Mouse (Mus musculus) Patski (cell line): Measurements from ENCODE around the gene Mtus2. TPM values are rescaled to one million over a fixed set of nuclear protein-coding genes. Genes with fewer than 3 reads are reported as not detected.

ENCODE experiments used
- ATAC-seq: fragments of 100-300 bp; one replicate; pipeline ENCODE4 v1.8.0; 2021
- CTCF ChIA-PET: fragments of 350-600 bp; sonication (Branson Sonifier 250); formaldehyde crosslinking; loops from one replicate; lab custom pipeline; 2022; ENCODE audit warnings: inconsistent platforms; lab: Charles Lee
- POLR2A ChIA-PET: fragments of 350-600 bp; sonication (Branson Sonifier 250); formaldehyde crosslinking; loops from one replicate; lab custom pipeline; 2022; ENCODE audit warnings: antibody characterized with exemption, inconsistent platforms; lab: Charles Lee
- DNase-seq: peaks from one replicate; pipeline ENCODE4 v3.0.0-alpha.2; 2011; ENCODE audit warnings: low read depth, low spot score
- H3K27me3 ChIP-seq: fragments of 371-371 bp; one replicate; pipeline ENCODE4 v1.5.1; 2021
- CTCF ChIP-seq: fragments of 100-300 bp; IDR thresholded peaks from one replicate; pipeline ENCODE4 v1.5.1; 2021
- in situ Hi-C: fragments of 300-500 bp; cut with MboI; formaldehyde crosslinking; loops from 3 replicates; pipeline ENCODE4 v1.11.1; 2018; ENCODE audit warnings: low pct_unique_long_range_greater_than_20kb, mixed read lengths
- polyA plus RNA-seq: library from polyadenylated mRNA; unstranded; gene quantifications from one replicate; pipeline ENCODE4 v1.2.3, GENCODE M21; 2021

Gene Mtus2
- polyA plus RNA-seq, 1 experiment from 2014 or later, result 1.3 TPM

GRCm38 (mm10) chr5:148027985-148028384, 70.9 kb downstream of the Mtus2 start:
- POLR2A ChIA-PET, result interaction anchor here (0.5 kb wide), 1 partner anchor 69 kb away, joined by 3 read pairs; no protein-coding TSS in a partner anchor
- no peaks in the 10 kb centered on the region for H3K27me3 ChIP-seq
- CTCF ChIA-PET, result no interaction called here
- TF ChIP-seq CTCF, result no peak
- no peak for DNase-seq
- in situ Hi-C loops, result no loop called here
- no peak for ATAC-seq

DNA sequence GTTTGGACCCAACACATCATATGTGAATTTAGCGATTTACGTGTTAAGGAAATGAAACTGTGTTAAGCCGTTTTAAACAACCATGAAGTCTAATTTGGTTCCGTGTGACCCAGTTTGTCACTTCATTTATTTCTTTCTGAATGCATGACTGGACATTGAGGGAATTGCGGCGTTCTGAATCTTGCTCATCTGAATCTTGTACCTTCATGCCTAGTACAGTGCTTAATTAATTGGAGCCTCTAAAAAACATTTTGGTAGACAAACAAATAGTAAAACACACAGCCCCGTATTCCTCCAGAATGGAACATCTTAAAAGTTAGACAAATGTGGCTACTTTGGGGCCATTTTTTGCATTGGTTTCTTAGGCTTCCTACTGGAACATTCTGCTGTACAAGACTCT, 84.5 kb downstream of the Mtus2 start:
- TF ChIP-seq CTCF, result no peak
- in situ Hi-C loops, result no loop called here
- DNase-seq (no peak), ATAC-seq (no peak)
- POLR2A ChIA-PET, result no interaction called here
- CTCF ChIA-PET, result no interaction called here
- peaks cover 12% of the 10 kb centered on the region for H3K27me3 ChIP-seq

DNA sequence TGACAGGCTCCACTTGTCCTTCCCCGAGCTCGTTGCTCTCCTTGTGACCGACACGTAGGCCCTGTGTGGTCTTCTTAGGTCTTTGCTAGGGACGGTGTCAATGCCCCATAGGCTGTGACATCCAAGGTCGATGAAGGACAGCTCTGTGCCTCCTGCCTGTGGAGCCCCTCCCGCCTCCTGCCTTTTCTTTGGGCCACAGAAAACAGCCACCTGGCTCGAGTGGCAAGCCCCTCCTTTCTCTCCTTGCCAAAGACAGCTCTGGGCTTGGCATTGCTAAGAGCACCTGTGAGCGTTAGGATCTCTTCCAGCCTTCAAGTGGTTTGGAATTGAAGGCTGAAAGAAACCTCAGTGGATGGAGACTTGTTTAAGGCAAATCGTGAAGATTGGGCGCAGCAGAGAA, 91.1 kb downstream of the Mtus2 start:
- ATAC-seq (no peak), DNase-seq (no peak)
- ChIA-PET CTCF (no interaction called here), POLR2A (no interaction called here)
- peaks cover 14% of the 10 kb centered on the region for H3K27me3 ChIP-seq
- in situ Hi-C loops, result no loop called here
- no peak for TF ChIP-seq CTCF

DNA sequence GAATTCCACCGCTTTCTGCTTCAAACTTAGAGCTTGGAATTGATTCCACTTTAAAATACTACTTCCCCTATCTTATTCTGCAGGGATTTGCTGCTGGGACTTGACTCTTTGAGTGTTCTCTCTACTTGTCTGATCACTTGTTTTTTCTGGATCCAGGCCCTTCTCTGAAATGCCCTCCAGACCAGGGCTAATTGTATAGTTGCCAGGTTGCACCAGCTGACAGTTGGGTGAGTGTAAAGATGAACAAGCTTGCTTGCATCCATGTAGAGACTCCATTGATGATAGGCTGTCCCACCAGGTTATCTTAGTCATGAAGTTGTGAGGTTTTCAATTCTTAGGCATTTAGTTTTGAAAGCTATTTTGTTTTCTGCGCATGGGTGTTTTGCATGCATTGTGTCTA, 92.2 kb downstream of the Mtus2 start:
- in situ Hi-C loops, result no loop called here
- ATAC-seq (no peak), DNase-seq (no peak)
- ChIA-PET POLR2A (interaction anchor here (0.5 kb wide), 1 partner anchor 79 kb away, joined by 3 read pairs; no protein-coding TSS in a partner anchor), CTCF (no interaction called here)
- H3K27me3 ChIP-seq, result peaks cover 17% of the 10 kb centered on the region
- TF ChIP-seq CTCF, result no peak

DNA sequence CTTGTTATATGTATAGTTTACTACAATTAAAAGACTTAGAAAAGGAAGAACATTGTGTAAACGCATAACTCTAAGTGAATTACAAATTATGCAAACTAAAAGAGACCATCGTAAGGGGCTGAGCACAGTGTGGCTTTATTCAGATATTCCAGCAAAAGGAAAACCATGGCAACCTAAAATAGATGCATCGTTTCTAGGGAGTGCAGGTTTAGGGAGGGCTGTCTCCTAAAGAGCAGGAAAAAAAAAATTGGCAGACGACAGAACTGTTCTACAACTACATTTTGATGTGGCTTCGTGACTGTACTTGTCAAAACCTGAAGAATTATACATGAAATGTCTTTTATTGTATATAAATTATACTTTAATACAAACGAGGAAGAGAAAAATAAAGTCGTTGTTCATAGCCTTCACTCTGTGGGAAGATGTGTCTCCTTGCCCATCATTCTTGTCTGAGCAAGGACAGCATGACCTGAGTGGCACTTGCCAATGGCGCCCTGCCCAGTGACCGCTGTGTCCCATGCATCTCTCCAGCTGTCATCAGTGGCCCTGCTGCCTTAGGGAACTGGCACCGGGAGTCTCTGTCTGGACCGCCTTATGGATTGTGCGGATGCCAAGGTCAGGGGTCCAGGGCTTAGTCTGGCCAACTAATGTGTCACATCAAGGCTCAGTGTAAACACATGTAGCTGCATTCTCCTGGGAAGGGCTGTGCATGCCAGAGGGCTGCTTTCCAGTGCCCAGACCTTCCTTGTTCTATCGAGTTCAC, 95.9 kb downstream of the Mtus2 start:
- peaks cover 21% of the 10 kb centered on the region for H3K27me3 ChIP-seq
- in situ Hi-C loops, result no loop called here
- no peak for TF ChIP-seq CTCF
- CTCF ChIA-PET, result no interaction called here
- DNase-seq (no peak), ATAC-seq (no peak)
- POLR2A ChIA-PET, result no interaction called here

DNA sequence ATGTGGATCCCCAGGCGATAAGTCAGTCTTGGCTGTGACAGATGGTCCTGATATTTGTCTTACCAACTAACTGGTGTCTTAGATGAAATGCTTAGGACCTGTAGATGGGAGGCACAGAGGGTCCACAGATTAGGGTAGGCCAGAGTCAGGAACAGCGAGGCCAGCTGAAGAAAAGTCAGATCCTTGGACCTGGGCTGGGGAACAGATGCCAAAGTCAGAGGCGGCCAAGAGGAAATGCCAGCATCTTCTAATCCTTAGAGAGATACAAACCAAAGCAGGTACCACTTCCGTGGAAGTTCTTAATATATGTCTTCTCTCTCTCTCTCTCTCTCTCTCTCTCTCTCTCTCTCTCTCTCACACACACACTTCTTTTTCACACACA, 96.5 kb downstream of the Mtus2 start:
- CTCF ChIA-PET, result no interaction called here
- H3K27me3 ChIP-seq, result peaks cover 21% of the 10 kb centered on the region
- in situ Hi-C loops, result no loop called here
- POLR2A ChIA-PET, result no interaction called here
- no peak for TF ChIP-seq CTCF
- no peak for DNase-seq
- ATAC-seq, result no peak

- in situ Hi-C loops, result no loop called here
Observed at GRCm38 (mm10) chr5:148056831-148057230, 99.7 kb downstream of the Mtus2 start.

GRCm38 (mm10) chr5:148057433-148057832, 100.3 kb downstream of the Mtus2 start:
- TF ChIP-seq CTCF, result no peak
- ChIA-PET CTCF (no interaction called here), POLR2A (no interaction called here)
- in situ Hi-C loops, result no loop called here
- ATAC-seq (no peak), DNase-seq (no peak)
- peaks cover 14% of the 10 kb centered on the region for H3K27me3 ChIP-seq

More at GRCm38 (mm10) chr5:148056831-148057230, 99.7 kb downstream of the Mtus2 start:
- DNase-seq (no peak), ATAC-seq (no peak)
- ChIA-PET CTCF (no interaction called here), POLR2A (no interaction called here)
- no peak for TF ChIP-seq CTCF
- H3K27me3 ChIP-seq, result peaks cover 17% of the 10 kb centered on the region

- ATAC-seq (no peak), DNase-seq (no peak)
- peaks cover 4% of the 10 kb centered on the region for H3K27me3 ChIP-seq
- in situ Hi-C loops, result no loop called here
- POLR2A ChIA-PET, result no interaction called here
- CTCF ChIA-PET, result no interaction called here
- TF ChIP-seq CTCF, result no peak
Observed at GRCm38 (mm10) chr5:148059339-148059738, 102.2 kb downstream of the Mtus2 start.

DNA sequence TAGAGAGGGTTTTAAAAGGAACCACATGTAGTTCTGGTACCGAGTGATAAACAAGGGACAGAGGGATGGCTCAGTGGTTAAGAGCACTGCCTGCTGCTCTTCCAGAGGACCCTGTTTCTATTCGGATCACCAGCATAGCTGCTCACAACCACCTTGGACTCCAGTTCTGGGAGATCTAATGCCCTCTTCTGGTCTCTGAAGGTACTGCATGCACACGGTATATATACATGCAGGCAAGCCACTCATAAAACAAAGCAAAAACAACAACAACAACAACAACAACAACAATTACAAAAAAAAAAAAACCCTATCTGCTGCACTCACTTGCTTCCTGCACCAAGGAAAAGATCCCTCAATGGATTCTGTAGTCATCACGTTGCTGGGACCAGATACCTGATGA, 104.7 kb downstream of the Mtus2 start:
- ATAC-seq, result no peak
- peak; percentile 36 for TF ChIP-seq CTCF
- in situ Hi-C loops, result no loop called here
- CTCF ChIA-PET, result interaction anchor here (0.6 kb wide), 1 partner anchor 95 kb away, joined by 3 read pairs; no protein-coding TSS in a partner anchor
- POLR2A ChIA-PET, result no interaction called here
- DNase-seq, result no peak
- no peaks in the 10 kb centered on the region for H3K27me3 ChIP-seq

- in situ Hi-C loops, result no loop called here
- ATAC-seq, result no peak
- H3K27me3 ChIP-seq, result peaks cover 4% of the 10 kb centered on the region
- no peak for TF ChIP-seq CTCF
- no peak for DNase-seq
- POLR2A ChIA-PET, result no interaction called here
- CTCF ChIA-PET, result no interaction called here
Observed at GRCm38 (mm10) chr5:148063745-148064144, 106.6 kb downstream of the Mtus2 start.
